19 mouse cellular contexts compared by ENCODE assay signal in genomic region chr9:79894665-79895064, GRCm38 (mm10).
"Had no signal": no experiment of that assay in that cellular context is flagged by ENCODE, and none has a peak within 500 bp of the region (broad histone marks: within the 10 kb centered on the region; RNA-seq: fewer than 3 reads in every experiment).

No protein-coding gene starts in this region.

- ATAC-seq: midbrain, embryonic 15.5 days had no signal

- H3K36me3 ChIP-seq: kidney, embryonic 15.5 days; limb, embryonic 12.5 days; liver, embryonic 13.5 days; midbrain, embryonic 12.5 days; midbrain, embryonic 15.5 days; neural tube, embryonic 13.5 days had no signal

- DNase-seq: kidney, adult 11 months; kidney, adult 8-10 months; kidney, postnatal 10 days; kidney, postnatal 36 days; layer of hippocampus, postnatal 36 days; liver, embryonic 13.5 days; lung, adult 2 months; lung, postnatal 14 days; thymus, adult 2 months; thymus, postnatal 14 days; thymus, postnatal 4 days had no signal

- H3K4me3 ChIP-seq: kidney, embryonic 15.5 days; left cerebral cortex, adult 2 months; limb, embryonic 12.5 days; liver, embryonic 13.5 days; midbrain, embryonic 12.5 days; midbrain, embryonic 15.5 days; neural tube, embryonic 13.5 days had no signal

- H3K4me2 ChIP-seq: kidney, embryonic 15.5 days; limb, embryonic 12.5 days; liver, embryonic 13.5 days; midbrain, embryonic 12.5 days; midbrain, embryonic 15.5 days; neural tube, embryonic 13.5 days had no signal

- H3K27ac ChIP-seq: kidney, embryonic 15.5 days; left cerebral cortex, adult 2 months; limb, embryonic 12.5 days; liver, embryonic 13.5 days; macrophage; midbrain, embryonic 12.5 days; midbrain, embryonic 15.5 days; neural tube, embryonic 13.5 days; stomach, postnatal 0 days had no signal

- H3K27me3 ChIP-seq: kidney, embryonic 15.5 days; limb, embryonic 12.5 days; liver, embryonic 13.5 days; midbrain, embryonic 12.5 days; midbrain, embryonic 15.5 days; neural tube, embryonic 13.5 days had no signal

- H3K9ac ChIP-seq: kidney, embryonic 15.5 days; limb, embryonic 12.5 days; liver, embryonic 13.5 days; midbrain, embryonic 12.5 days; midbrain, embryonic 15.5 days; neural tube, embryonic 13.5 days had no signal

- H3K9me3 ChIP-seq: kidney, embryonic 15.5 days; limb, embryonic 12.5 days; liver, embryonic 13.5 days; midbrain, embryonic 12.5 days; midbrain, embryonic 15.5 days; neural tube, embryonic 13.5 days had no signal

- H3K4me1 ChIP-seq: kidney, embryonic 15.5 days; limb, embryonic 12.5 days had no signal
